Mouse (Mus musculus) liver, adult 2 months (tissue): Measurements from ENCODE around the gene Slc7a4.

Source experiments
- CTCF ChIP-seq: fragments of 200-500 bp; IDR thresholded peaks from 2 replicates; pipeline ENCODE4 v1.5.1; 2011; ENCODE audit warnings: low read depth, low read length, control low read depth
- POLR2A ChIP-seq: fragments of 200-500 bp; IDR thresholded peaks from 2 replicates; pipeline ENCODE4 v1.6.1; 2011; ENCODE audit warnings: low read length, control low read depth; ENCODE audit not compliant: insufficient read depth; ENCODE audit errors: extremely low read depth

- TF ChIP-seq CTCF (no peak), POLR2A (no peak)
These were observed 54.7 kb downstream of the Slc7a4 start for GRCm38 (mm10) chr16:17528276-17528675.
